Mouse (Mus musculus) neural tube, embryonic 10.5 days (tissue): ENCODE data around the gene Itm2c.

Experiments used
- DNase-seq: peaks from one replicate; pipeline ENCODE4 v3.0.0-alpha.2; 2017; ENCODE audit warnings: low spot score; ENCODE audit errors: extremely low spot score

The Itm2c gene

GRCm38 (mm10) chr1:85894231-85894747 is at the start of gene Itm2c:
TSS of gene Itm2c (plus strand) at chr1:85894281.
- peak; percentile 90 for DNase-seq

GRCm38 (mm10) chr1:85844981-85845380 is 49.1 kb upstream of the Itm2c start:
- no peak for DNase-seq

- no peak for DNase-seq
These were observed 48.6 kb upstream of the Itm2c start for GRCm38 (mm10) chr1:85845476-85845875.

- DNase-seq, result no peak
These were observed 45.1 kb upstream of the Itm2c start for GRCm38 (mm10) chr1:85849016-85849415.

GRCm38 (mm10) chr1:85850851-85851250 is 43.2 kb upstream of the Itm2c start:
- DNase-seq, result no peak

GRCm38 (mm10) chr1:85852996-85853689 is 40.9 kb upstream of the Itm2c start:
- peak; percentile 55 for DNase-seq

GRCm38 (mm10) chr1:85853865-85854264 is 40.2 kb upstream of the Itm2c start:
- DNase-seq, result no peak

- no peak for DNase-seq
These were observed 39.6 kb upstream of the Itm2c start for GRCm38 (mm10) chr1:85854475-85854874.

GRCm38 (mm10) chr1:85856266-85856665 is 37.8 kb upstream of the Itm2c start:
- DNase-seq, result no peak

GRCm38 (mm10) chr1:85857261-85857754 is 36.8 kb upstream of the Itm2c start:
- no peak for DNase-seq

GRCm38 (mm10) chr1:85864383-85864782 is 29.7 kb upstream of the Itm2c start:
- no peak for DNase-seq

- DNase-seq, result no peak
These were observed 24.1 kb upstream of the Itm2c start for GRCm38 (mm10) chr1:85870001-85870400.

GRCm38 (mm10) chr1:85870546-85870945 is 23.5 kb upstream of the Itm2c start:
- no peak for DNase-seq

- DNase-seq, result no peak
These were observed 12.1 kb upstream of the Itm2c start for GRCm38 (mm10) chr1:85882003-85882402.

- no peak for DNase-seq
These were observed 6.9 kb upstream of the Itm2c start for GRCm38 (mm10) chr1:85887221-85887620.

GRCm38 (mm10) chr1:85894748-85895360 is 773 bp downstream of the Itm2c start:
- peak; percentile 74 for DNase-seq

GRCm38 (mm10) chr1:85895391-85895837 is 1.3 kb downstream of the Itm2c start:
- peak; percentile 65 for DNase-seq

GRCm38 (mm10) chr1:85896110-85896509 is 2.0 kb downstream of the Itm2c start:
- no peak for DNase-seq

- no peak for DNase-seq
These were observed 3.0 kb downstream of the Itm2c start for GRCm38 (mm10) chr1:85896781-85897700.

- no peak for DNase-seq
These were observed 4.0 kb downstream of the Itm2c start for GRCm38 (mm10) chr1:85897901-85898760.
